Mouse (Mus musculus): ENCODE measurements around the gene Mmadhc.

Gene Mmadhc

GRCm38 (mm10) chr2:50296109-50296986 lies at the start of gene Mmadhc:
TSS of gene Mmadhc (minus strand) at chr2:50296801.
- DNase-seq = peak; percentile 91

- no peak for DNase-seq
Observed at GRCm38 (mm10) chr2:50343598-50343997, 47.0 kb upstream of the Mmadhc start.

DNA sequence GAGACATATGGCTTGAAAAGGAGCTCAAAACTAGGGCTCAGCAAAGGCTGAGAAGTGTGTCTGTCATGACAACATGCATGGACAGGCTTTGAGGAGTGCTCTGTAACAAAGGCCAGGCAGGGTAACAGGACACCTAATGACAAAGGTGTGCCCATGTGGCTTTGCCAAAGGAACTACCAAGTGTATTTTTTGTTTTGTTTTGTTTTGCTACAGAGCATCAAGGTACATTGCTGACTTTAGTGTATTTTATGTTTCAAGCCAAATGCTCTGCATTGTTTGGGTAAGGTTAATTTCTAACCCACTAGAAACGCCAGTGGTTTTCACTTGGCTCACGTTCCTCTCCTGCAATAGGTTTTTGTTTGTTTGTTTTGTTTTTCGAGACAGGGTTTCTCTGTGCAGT lies 42.5 kb upstream of the Mmadhc start:
- no peak for DNase-seq

DNA sequence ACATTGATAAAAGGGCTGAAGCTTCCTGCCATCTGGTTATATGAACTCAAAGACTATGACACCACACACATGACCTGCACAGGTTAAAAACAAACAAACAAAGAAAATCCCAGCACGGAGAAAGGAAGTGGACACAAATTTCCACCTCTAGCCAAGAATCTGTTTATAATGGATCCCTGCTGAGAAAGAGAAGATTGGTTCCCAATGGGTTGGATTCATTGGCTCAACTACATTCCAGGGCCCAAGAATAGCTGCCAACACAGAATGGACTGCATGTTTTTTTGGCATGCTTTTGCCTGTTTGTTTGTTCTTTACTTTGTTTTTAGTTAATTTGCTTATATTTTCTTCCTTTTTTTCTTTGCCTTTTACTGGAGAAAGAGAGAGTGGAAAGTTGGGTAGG lies 41.0 kb upstream of the Mmadhc start:
- no peak for DNase-seq

- no peak for DNase-seq
Observed at GRCm38 (mm10) chr2:50331716-50332270, 35.2 kb upstream of the Mmadhc start.

DNA sequence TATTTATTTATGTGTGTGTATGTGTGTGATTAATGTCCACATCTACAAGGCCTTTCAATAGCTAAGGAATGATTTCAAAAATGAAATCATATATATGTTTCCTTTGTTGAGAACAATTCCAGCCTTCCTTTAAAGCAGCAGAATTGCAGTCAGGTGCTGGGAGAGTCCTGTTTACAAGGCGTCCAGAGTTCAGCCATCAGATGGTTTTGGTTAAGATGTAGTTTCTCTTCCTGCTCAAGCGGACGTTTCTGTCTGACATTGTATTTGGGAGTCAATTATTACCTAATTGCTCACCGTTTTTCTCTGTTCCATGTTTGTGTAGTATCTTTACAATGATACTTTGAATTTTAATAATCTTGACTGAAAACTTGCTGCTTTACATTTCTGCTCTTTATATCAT lies 31.6 kb upstream of the Mmadhc start:
- DNase-seq = no peak

- no peak for DNase-seq
Observed at GRCm38 (mm10) chr2:50324799-50325198, 28.2 kb upstream of the Mmadhc start.

- DNase-seq = peak; percentile 16
Observed at GRCm38 (mm10) chr2:50306663-50307320, 10.2 kb upstream of the Mmadhc start.

GRCm38 (mm10) chr2:50304824-50305577 lies 8.4 kb upstream of the Mmadhc start:
- no peak for DNase-seq

DNA sequence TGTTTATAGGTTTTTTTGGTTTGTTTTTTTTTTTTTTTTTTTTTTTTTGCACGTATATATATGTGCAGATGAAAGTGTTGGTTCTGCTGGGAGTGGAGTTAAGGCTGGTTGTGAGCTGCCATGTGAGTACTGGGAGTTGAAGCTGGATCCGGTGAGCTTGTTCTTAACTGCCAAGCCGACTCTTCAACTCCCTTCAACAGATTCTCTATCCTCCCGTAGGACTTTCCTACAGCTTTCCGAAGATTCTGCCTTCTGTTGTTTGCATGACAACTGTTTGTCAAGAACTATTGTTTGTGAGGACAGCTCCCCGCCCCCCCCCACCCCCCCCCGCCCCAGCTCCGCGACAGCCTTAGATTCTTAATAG lies 368 bp upstream of the Mmadhc start:
- peak; percentile 30 for DNase-seq

- no peak for DNase-seq
Observed at GRCm38 (mm10) chr2:50295562-50295961, 1.0 kb downstream of the Mmadhc start.

- DNase-seq = no peak
Observed at GRCm38 (mm10) chr2:50294084-50294483, 2.5 kb downstream of the Mmadhc start.

DNA sequence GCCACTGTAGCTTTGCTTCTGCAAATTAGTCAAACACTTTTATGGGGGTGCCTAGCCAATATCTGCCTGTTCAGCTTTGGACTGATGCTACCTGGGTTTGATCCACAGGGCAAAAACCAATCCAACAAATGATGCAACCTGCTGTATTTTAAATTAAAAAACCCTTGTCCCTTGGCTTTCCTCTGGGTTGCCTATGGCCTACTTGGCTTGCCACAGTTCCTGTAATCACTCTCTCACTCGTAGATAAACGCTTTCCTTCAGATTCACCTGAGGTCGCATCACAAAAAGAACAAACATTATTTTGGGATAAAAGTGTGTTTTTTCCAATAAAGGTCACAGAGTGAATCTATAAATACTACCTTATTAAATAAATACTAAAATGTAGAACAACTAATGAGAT lies 3.0 kb downstream of the Mmadhc start:
- DNase-seq = no peak

DNA sequence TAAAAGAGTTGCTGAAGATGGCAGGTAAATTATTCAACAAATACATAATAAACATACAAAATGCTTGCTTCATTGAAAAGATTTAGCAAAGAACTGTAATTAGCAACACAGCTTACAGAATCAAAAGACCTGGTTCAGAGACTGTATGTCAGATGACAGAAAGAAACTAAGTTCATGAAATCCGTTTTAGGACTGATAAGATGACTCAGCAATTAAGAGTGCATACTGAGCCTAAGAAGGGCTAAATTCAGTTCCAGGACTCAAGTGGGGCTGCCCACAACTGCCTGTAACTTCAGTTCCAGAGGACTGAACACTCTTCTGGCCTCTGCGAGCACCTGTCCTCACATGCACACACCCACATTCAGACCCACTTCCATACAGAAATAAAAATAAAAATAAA lies 4.7 kb downstream of the Mmadhc start:
- DNase-seq = no peak

DNA sequence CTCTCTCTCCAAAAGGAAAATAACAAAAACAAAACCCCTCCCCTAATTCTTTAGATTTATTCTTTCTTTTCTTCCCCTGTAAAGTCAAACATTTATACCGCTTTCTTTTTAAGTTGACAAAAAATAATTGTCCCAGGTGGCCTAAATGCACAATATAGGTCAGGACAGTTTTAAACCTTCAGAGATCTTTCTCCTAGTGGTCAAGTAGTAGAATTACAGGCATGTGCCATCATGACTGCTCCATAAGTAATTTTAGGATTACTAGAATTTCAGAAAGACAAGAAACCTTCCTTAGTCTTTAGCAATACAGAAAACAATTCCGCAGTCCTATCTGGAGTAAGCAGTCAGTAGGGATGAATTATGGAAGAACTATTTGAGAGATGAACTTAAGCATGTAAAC lies 5.8 kb downstream of the Mmadhc start:
- DNase-seq = no peak

- no peak for DNase-seq
Observed at GRCm38 (mm10) chr2:50284781-50285180, 11.8 kb downstream of the Mmadhc start.

- no peak for DNase-seq
Observed at GRCm38 (mm10) chr2:50284040-50284439, 12.6 kb downstream of the Mmadhc start.

GRCm38 (mm10) chr2:50276715-50277114 lies 19.9 kb downstream of the Mmadhc start:
- no peak for DNase-seq

- no peak for DNase-seq
Observed at GRCm38 (mm10) chr2:50273415-50273814, 23.2 kb downstream of the Mmadhc start.

GRCm38 (mm10) chr2:50272165-50272564 lies 24.4 kb downstream of the Mmadhc start:
- no peak for DNase-seq

DNA sequence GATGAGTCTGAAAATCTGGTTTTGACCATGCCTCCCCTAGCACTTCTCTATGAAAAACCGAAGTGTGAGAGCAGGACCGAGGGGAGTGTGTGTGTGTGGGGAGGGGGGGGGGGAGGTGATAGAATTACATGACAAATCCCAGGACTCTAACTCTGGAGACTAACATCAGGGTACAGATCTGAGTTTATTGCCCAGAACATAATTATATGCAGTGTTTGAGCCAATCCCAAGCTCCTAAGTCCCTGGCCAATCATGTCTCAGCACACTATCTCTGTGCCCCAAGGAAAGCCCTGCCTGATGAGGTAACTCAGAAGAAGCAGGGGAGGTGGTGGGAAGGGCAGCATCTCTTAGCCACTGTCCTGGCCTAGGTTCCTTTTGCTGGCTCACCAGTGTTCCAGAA lies 28.1 kb downstream of the Mmadhc start:
- no peak for DNase-seq

- no peak for DNase-seq
Observed at GRCm38 (mm10) chr2:50267046-50267445, 29.6 kb downstream of the Mmadhc start.

GRCm38 (mm10) chr2:50265215-50265785 lies 31.3 kb downstream of the Mmadhc start:
- no peak for DNase-seq
